Mouse (Mus musculus): ENCODE results near the gene Brd4.
A peak's percentile ranks its signal among the peaks of the same experiment; 100 is the strongest.
"Not testable (repeated sequence)": the region's sequence is repeated elsewhere in the genome, so short reads cannot be mapped to it uniquely, and the experiment has no call there.

DNA sequence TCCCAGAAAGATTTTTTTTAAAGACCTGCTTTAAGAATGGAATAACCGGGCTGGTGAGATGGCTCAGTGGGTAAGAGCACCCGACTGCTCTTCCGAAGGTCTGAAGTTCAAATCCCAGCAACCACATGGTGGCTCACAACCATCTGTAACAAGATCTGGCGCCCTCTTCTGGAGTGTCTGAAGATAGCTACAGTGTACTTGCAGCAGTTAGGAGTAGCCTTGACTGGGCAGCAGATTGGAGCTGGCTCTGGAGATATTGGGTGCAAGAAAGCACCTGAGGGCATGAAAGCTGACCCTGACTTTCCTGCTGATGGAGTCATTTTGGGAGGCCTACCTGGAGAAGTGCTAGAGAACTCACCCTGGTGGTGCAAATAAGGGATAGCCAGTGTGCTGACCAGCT is 68.9 kb downstream of the Brd4 start:
- peak; percentile 46; the same call in 1 of the 2 replicates for TF ChIP-seq CTCF (IDR thresholded peaks at IDR 0.05; ENCODE audit: borderline replicate concordance, control insufficient read depth, extremely low read depth, insufficient read depth, low read length, poor library complexity)
- not testable (repeated sequence) for TF ChIP-seq POLR2A (IDR thresholded peaks at IDR 0.05; ENCODE audit: control insufficient read depth, extremely low read depth, insufficient read depth, low read length, poor library complexity)
